Mouse (Mus musculus) limb, embryonic 13.5 days (tissue): ENCODE data around the gene Aga. TPM values are rescaled to one million over a fixed set of nuclear protein-coding genes. Genes with fewer than 3 reads are reported as not detected.
"Not testable (repeated sequence)": the region's sequence is repeated elsewhere in the genome, so short reads cannot be mapped to it uniquely, and the experiment has no call there.

ENCODE experiments used
- ATAC-seq: fragments of 200-750 bp; cut with Nextera tagmentation; 2 replicates; pipeline ENCODE4 v1.8.0; 2017; ENCODE audit warnings: low read depth, moderate number of reproducible peaks, moderate TSS enrichment; ENCODE audit not compliant: low FRiP score
- H3K27ac ChIP-seq: fragments of 300-500 bp; sonication (generic); 2 replicates; pipeline ENCODE4 v1.5.1; 2015; ENCODE audit warnings: inconsistent platforms, mild to moderate bottlenecking, moderate library complexity
- H3K27me3 ChIP-seq: fragments of 300-500 bp; sonication (generic); 2 replicates; pipeline ENCODE4 v1.6.1; 2015; ENCODE audit warnings: mild to moderate bottlenecking, inconsistent platforms
- H3K36me3 ChIP-seq: fragments of 300-500 bp; sonication (generic); 2 replicates; pipeline ENCODE4 v1.6.1; 2015; ENCODE audit warnings: inconsistent platforms, mild to moderate bottlenecking, moderate library complexity
- H3K4me1 ChIP-seq: fragments of 300-500 bp; sonication (generic); 2 replicates; pipeline ENCODE4 v1.6.1; 2015; ENCODE audit warnings: inconsistent platforms
- H3K4me2 ChIP-seq: fragments of 300-500 bp; sonication (generic); replicated peaks from 2 replicates; pipeline ENCODE4 v1.6.1; 2015; ENCODE audit warnings: inconsistent platforms, mild to moderate bottlenecking, moderate library complexity
- H3K4me3 ChIP-seq: fragments of 300-500 bp; sonication (generic); 2 replicates; pipeline ENCODE4 v1.5.1; 2015; ENCODE audit warnings: moderate library complexity, mild to moderate bottlenecking, inconsistent platforms
- H3K9ac ChIP-seq: fragments of 300-500 bp; sonication (generic); 2 replicates; pipeline ENCODE4 v1.6.1; 2015; ENCODE audit warnings: mild to moderate bottlenecking, inconsistent platforms
- H3K9me3 ChIP-seq: fragments of 300-500 bp; sonication (generic); 2 replicates; pipeline ENCODE4 v1.6.1; 2016; ENCODE audit warnings: inconsistent platforms
- WGBS: fragments of 180-500 bp; shearing (Covaris S2); methylation state at CpG from one replicate; pipeline ENCODE4 v1.1.7; 2015; 5-methylcytosine and 5-hydroxymethylcytosine counted together
- polyA plus RNA-seq: library from polyadenylated mRNA; unstranded; fragments of >200 nt; fragmentation: Nextera tagmentation; extraction: Ambion mirVana; gene quantifications from 2 replicates; pipeline ENCODE4 v1.2.1, GENCODE M21; 2015

Aga gene
- polyA plus RNA-seq = 28.6 and 29.0 TPM in 2 replicates

- 0 out of 2 replicates have a peak, but pooled peaks cover 5% of the 10 kb centered on the region for H3K4me1 ChIP-seq
- H3K27me3 ChIP-seq = no peaks in the 10 kb centered on the region
- peak within 1 kb of the TSS; percentile 73; the same call in 1 of the 2 replicates for H3K27ac ChIP-seq
- H3K9ac ChIP-seq = peak within 1 kb of the TSS; percentile 86
- peak within 1 kb of the TSS; percentile 57 for H3K4me3 ChIP-seq
- H3K9me3 ChIP-seq = no peaks in the 10 kb centered on the region
- H3K4me2 ChIP-seq = peak within 1 kb of the TSS; percentile 69
- WGBS = under 1% methylated on average over 23 of the region's 24 CpGs
- ATAC-seq = peak; percentile 96
- peaks cover 22% of the 10 kb centered on the region for H3K36me3 ChIP-seq
Observed at GRCm38 (mm10) chr8:53511551-53512127, at the start of gene Aga. TSS of gene Aga (plus strand) at chr8:53511727.

- Histone ChIP-seq H3K9ac (no peak overlapping the region), H3K4me2 (no peak overlapping the region), H3K4me1 (0 out of 2 replicates have a peak, but pooled peaks cover 3% of the 10 kb centered on the region), H3K4me3 (no peak overlapping the region), H3K36me3 (no peaks in the 10 kb centered on the region), H3K9me3 (no peaks in the 10 kb centered on the region), H3K27ac (no peak overlapping the region), H3K27me3 (no peaks in the 10 kb centered on the region)
- ATAC-seq = no peak
- WGBS = 45% methylated on average over 2 of the region's 2 CpGs
Observed at GRCm38 (mm10) chr8:53489063-53489462, 22.5 kb upstream of the Aga start.

- no peak for ATAC-seq
- Histone ChIP-seq H3K9ac (no peak overlapping the region), H3K4me2 (no peak overlapping the region), H3K9me3 (no peaks in the 10 kb centered on the region), H3K27ac (no peak overlapping the region), H3K27me3 (no peaks in the 10 kb centered on the region), H3K4me1 (no peaks in the 10 kb centered on the region), H3K4me3 (no peak overlapping the region), H3K36me3 (no peaks in the 10 kb centered on the region)
- WGBS = 74% methylated on average over 1 of the region's 1 CpGs
Observed at GRCm38 (mm10) chr8:53496216-53496615, 15.3 kb upstream of the Aga start.

GRCm38 (mm10) chr8:53496885-53497326 lies 14.6 kb upstream of the Aga start:
- H3K4me2 ChIP-seq = no peak overlapping the region
- ATAC-seq = no peak
- H3K27me3 ChIP-seq = no peaks in the 10 kb centered on the region
- no peaks in the 10 kb centered on the region for H3K36me3 ChIP-seq
- no peak overlapping the region for H3K4me3 ChIP-seq
- no peaks in the 10 kb centered on the region for H3K4me1 ChIP-seq
- H3K27ac ChIP-seq = no peak overlapping the region
- H3K9ac ChIP-seq = no peak overlapping the region
- H3K9me3 ChIP-seq = no peaks in the 10 kb centered on the region
- 58% methylated on average over 3 of the region's 3 CpGs for WGBS

GRCm38 (mm10) chr8:53538049-53538448 lies 26.5 kb downstream of the Aga start:
- 36% methylated on average over 3 of the region's 3 CpGs for WGBS
- not testable (repeated sequence) for H3K27me3 ChIP-seq, H3K4me1 ChIP-seq, H3K36me3 ChIP-seq, ATAC-seq, H3K9ac ChIP-seq, H3K4me3 ChIP-seq, H3K4me2 ChIP-seq, H3K9me3 ChIP-seq, H3K27ac ChIP-seq

GRCm38 (mm10) chr8:53539585-53539984 lies 28.1 kb downstream of the Aga start:
- H3K36me3 ChIP-seq = no peaks in the 10 kb centered on the region
- H3K27me3 ChIP-seq = no peaks in the 10 kb centered on the region
- 89% methylated on average over 2 of the region's 2 CpGs for WGBS
- no peak overlapping the region for H3K4me2 ChIP-seq
- no peaks in the 10 kb centered on the region for H3K9me3 ChIP-seq
- no peak overlapping the region for H3K4me3 ChIP-seq
- H3K4me1 ChIP-seq = no peaks in the 10 kb centered on the region
- ATAC-seq = no peak
- no peak overlapping the region for H3K27ac ChIP-seq
- H3K9ac ChIP-seq = no peak overlapping the region

GRCm38 (mm10) chr8:53562441-53563040 lies 51.0 kb downstream of the Aga start:
- H3K36me3 ChIP-seq = no peaks in the 10 kb centered on the region
- H3K4me2 ChIP-seq = no peak overlapping the region
- H3K27me3 ChIP-seq = no peaks in the 10 kb centered on the region
- H3K9me3 ChIP-seq = no peaks in the 10 kb centered on the region
- ATAC-seq = no peak
- 85% methylated on average over 10 of the region's 10 CpGs for WGBS
- no peak overlapping the region for H3K27ac ChIP-seq
- no peak overlapping the region for H3K9ac ChIP-seq
- H3K4me3 ChIP-seq = no peak overlapping the region
- H3K4me1 ChIP-seq = no peaks in the 10 kb centered on the region

GRCm38 (mm10) chr8:53566223-53566622 lies 54.7 kb downstream of the Aga start:
- no peaks in the 10 kb centered on the region for H3K27me3 ChIP-seq
- WGBS = 71% methylated on average over 6 of the region's 6 CpGs
- no peak overlapping the region for H3K4me2 ChIP-seq
- H3K9me3 ChIP-seq = no peaks in the 10 kb centered on the region
- no peak overlapping the region for H3K27ac ChIP-seq
- no peak for ATAC-seq
- H3K36me3 ChIP-seq = no peaks in the 10 kb centered on the region
- no peak overlapping the region for H3K9ac ChIP-seq
- H3K4me3 ChIP-seq = no peak overlapping the region
- H3K4me1 ChIP-seq = no peaks in the 10 kb centered on the region

Other genes starting within 250 kb of the Aga start
- 23.8 and 26.0 TPM in 2 replicates for gene Neil3, start 127.3 kb downstream of the Aga start, polyA plus RNA-seq